Mouse (Mus musculus) liver, embryonic 16.5 days (tissue): ENCODE data around the gene Prss38. TPM values are rescaled to one million over a fixed set of nuclear protein-coding genes. Genes with fewer than 3 reads are reported as not detected.
"Not testable (repeated sequence)": the region's sequence is repeated elsewhere in the genome, so short reads cannot be mapped to it uniquely, and the experiment has no call there.

ENCODE experiments used
- ATAC-seq: fragments of 200-750 bp; cut with Nextera tagmentation; 2 replicates; pipeline ENCODE4 v1.8.0; 2017; ENCODE audit warnings: low read depth, mild to moderate bottlenecking, moderate number of reproducible peaks, moderate library complexity
- H3K27ac ChIP-seq: fragments of 300-500 bp; sonication (generic); 2 replicates; pipeline ENCODE4 v1.5.1; 2014; ENCODE audit warnings: mild to moderate bottlenecking, low read length
- H3K27me3 ChIP-seq: fragments of 300-500 bp; sonication (generic); 2 replicates; pipeline ENCODE4 v1.6.1; 2014; ENCODE audit warnings: low read depth, low read length, mixed read lengths; ENCODE audit not compliant: control insufficient read depth, insufficient read depth
- H3K36me3 ChIP-seq: fragments of 300-500 bp; sonication (generic); 2 replicates; pipeline ENCODE4 v1.6.1; 2014; ENCODE audit warnings: mild to moderate bottlenecking; ENCODE audit not compliant: control insufficient read depth, insufficient read depth
- H3K4me1 ChIP-seq: fragments of 300-500 bp; sonication (generic); 2 replicates; pipeline ENCODE4 v1.6.1; 2014; ENCODE audit warnings: low read depth, low read length, mixed read lengths; ENCODE audit not compliant: control insufficient read depth
- H3K4me2 ChIP-seq: fragments of 300-500 bp; sonication (generic); 2 replicates; pipeline ENCODE4 v1.6.1; 2014; ENCODE audit warnings: low read depth, low read length, mixed read lengths
- H3K4me3 ChIP-seq: fragments of 300-500 bp; sonication (generic); 2 replicates; pipeline ENCODE4 v1.5.1; 2014; ENCODE audit warnings: low read depth, mild to moderate bottlenecking, low read length
- H3K9ac ChIP-seq: fragments of 300-500 bp; sonication (generic); 2 replicates; pipeline ENCODE4 v1.6.1; 2014; ENCODE audit warnings: low read depth, low read length
- H3K9me3 ChIP-seq: fragments of 300-500 bp; sonication (generic); replicated peaks from 2 replicates; pipeline ENCODE4 v1.6.1; 2016; ENCODE audit warnings: low read length; ENCODE audit not compliant: control insufficient read depth
- WGBS: fragments of 180-500 bp; shearing (Covaris S2); extraction: QIAGEN DNeasy Blood & Tissue Kit; methylation state at CpG from one replicate; pipeline ENCODE4 v1.1.7; 2014; ENCODE audit not compliant: insufficient replicate concordance; 5-methylcytosine and 5-hydroxymethylcytosine counted together
- polyA plus RNA-seq: library from polyadenylated mRNA; unstranded; fragments of >200 nt; fragmentation: Nextera tagmentation; extraction: Ambion mirVana; gene quantifications from 2 replicates; pipeline ENCODE4 v1.2.1, GENCODE M21; 2015

Prss38 gene
- polyA plus RNA-seq, 1 experiment from 2014 or later, result not detected

DNA sequence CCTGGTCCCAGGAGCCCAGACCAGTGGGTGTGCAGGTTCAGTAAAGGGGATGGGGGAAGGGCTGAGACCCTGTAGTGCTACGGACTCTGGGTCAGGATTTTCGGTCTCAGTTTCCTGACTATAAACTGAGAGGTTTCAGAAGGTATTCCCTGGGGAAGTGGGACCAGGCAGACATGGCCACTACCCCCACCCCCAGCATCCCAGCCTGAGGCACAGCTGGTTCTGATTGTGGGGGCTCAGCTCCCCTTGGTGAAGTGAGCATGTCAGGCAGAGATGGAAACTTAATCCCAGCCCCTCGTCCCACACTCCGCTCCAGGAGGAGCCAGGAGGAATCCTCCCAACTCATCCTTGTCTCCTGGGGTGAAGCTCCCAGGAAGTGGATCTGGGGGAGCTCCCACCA is 12.0 kb upstream of the Prss38 start:
- no peak overlapping the region for H3K4me2 ChIP-seq
- WGBS, result 63% methylated on average over 4 of the region's 4 CpGs
- no peaks in the 10 kb centered on the region for H3K36me3 ChIP-seq
- H3K4me1 ChIP-seq, result no peaks in the 10 kb centered on the region
- no peak for ATAC-seq
- H3K4me3 ChIP-seq, result no peak overlapping the region
- no peaks in the 10 kb centered on the region for H3K27me3 ChIP-seq
- H3K9ac ChIP-seq, result no peak overlapping the region
- H3K27ac ChIP-seq, result no peak overlapping the region
- no peaks in the 10 kb centered on the region for H3K9me3 ChIP-seq

GRCm38 (mm10) chr11:59385123-59385522 is 9.7 kb upstream of the Prss38 start:
- H3K4me3 ChIP-seq, result no peak overlapping the region
- ATAC-seq, result no peak
- H3K4me2 ChIP-seq, result no peak overlapping the region
- no peak overlapping the region for H3K9ac ChIP-seq
- 32% methylated on average over 8 of the region's 8 CpGs for WGBS
- no peaks in the 10 kb centered on the region for H3K27me3 ChIP-seq
- H3K4me1 ChIP-seq, result no peaks in the 10 kb centered on the region
- H3K9me3 ChIP-seq, result no peaks in the 10 kb centered on the region
- no peak overlapping the region for H3K27ac ChIP-seq
- H3K36me3 ChIP-seq, result no peaks in the 10 kb centered on the region

- Histone ChIP-seq H3K27ac (no peak overlapping the region), H3K36me3 (no peaks in the 10 kb centered on the region), H3K4me2 (no peak overlapping the region), H3K4me1 (no peaks in the 10 kb centered on the region), H3K4me3 (no peak overlapping the region), H3K27me3 (no peaks in the 10 kb centered on the region), H3K9ac (no peak overlapping the region), H3K9me3 (no peaks in the 10 kb centered on the region)
- WGBS, result 24% methylated on average over 7 of the region's 7 CpGs
- no peak for ATAC-seq
These were observed 9.0 kb upstream of the Prss38 start for GRCm38 (mm10) chr11:59384441-59384959.

- Histone ChIP-seq H3K4me1 (no peaks in the 10 kb centered on the region), H3K4me3 (no peak overlapping the region), H3K9me3 (no peaks in the 10 kb centered on the region), H3K27me3 (no peaks in the 10 kb centered on the region), H3K9ac (no peak overlapping the region), H3K4me2 (no peak overlapping the region), H3K36me3 (no peaks in the 10 kb centered on the region), H3K27ac (no peak overlapping the region)
- ATAC-seq, result no peak
These were observed 4.1 kb upstream of the Prss38 start for GRCm38 (mm10) chr11:59379547-59379946.

DNA sequence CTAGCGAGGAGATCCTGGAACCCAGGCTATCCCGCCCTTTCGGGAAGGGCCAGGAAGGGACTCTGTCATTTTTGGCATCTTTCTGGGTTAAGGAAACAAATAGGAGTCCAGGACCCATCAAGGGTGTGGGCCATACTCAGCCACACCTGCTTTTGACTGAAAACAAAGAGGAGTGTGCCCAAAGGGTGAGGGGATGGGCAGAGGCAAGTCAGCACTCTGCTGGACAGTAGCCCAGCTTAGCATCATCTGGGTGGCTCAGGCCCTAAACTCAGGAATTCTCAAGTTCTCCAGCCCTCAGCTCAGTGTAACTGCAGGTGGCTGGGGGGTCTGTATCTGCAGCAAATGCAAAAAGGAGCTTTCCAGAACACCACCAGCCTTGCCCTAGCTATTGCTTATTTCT is 2.5 kb upstream of the Prss38 start:
- 59% methylated on average over 3 of the region's 3 CpGs for WGBS
- no peak for ATAC-seq
- Histone ChIP-seq H3K27me3 (no peaks in the 10 kb centered on the region), H3K36me3 (no peaks in the 10 kb centered on the region), H3K9me3 (no peaks in the 10 kb centered on the region), H3K9ac (no peak overlapping the region), H3K4me2 (no peak overlapping the region), H3K4me1 (no peaks in the 10 kb centered on the region), H3K27ac (no peak overlapping the region), H3K4me3 (no peak overlapping the region)

GRCm38 (mm10) chr11:59369848-59370247 is 5.6 kb downstream of the Prss38 start:
- H3K9me3 ChIP-seq, result no peaks in the 10 kb centered on the region
- H3K27ac ChIP-seq, result no peak overlapping the region
- no peak overlapping the region for H3K4me3 ChIP-seq
- no peaks in the 10 kb centered on the region for H3K36me3 ChIP-seq
- H3K27me3 ChIP-seq, result no peaks in the 10 kb centered on the region
- 49% methylated on average over 11 of the region's 11 CpGs for WGBS
- H3K4me2 ChIP-seq, result no peak overlapping the region
- H3K4me1 ChIP-seq, result no peaks in the 10 kb centered on the region
- no peak for ATAC-seq
- H3K9ac ChIP-seq, result no peak overlapping the region

DNA sequence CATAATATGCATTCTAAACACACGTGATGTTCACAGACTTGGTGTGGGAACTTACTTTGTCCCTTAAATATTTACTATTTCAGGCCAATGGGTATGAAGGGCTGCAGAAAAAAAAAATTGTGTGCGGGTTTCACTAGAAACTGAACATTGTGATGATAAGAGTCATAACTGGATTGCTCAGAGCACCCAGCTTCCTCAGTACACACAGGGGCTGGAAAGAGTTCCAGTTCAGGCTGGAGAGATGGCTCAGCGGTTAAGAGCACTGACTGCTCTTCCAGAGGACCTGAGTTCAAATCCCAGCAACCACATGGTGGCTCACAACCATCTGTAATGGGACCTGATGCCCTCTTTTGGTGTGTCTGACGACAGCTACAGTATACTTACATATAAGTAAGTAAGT is 7.5 kb downstream of the Prss38 start:
- H3K4me1 ChIP-seq, H3K9me3 ChIP-seq, H3K27me3 ChIP-seq, H3K27ac ChIP-seq, H3K4me3 ChIP-seq, H3K9ac ChIP-seq, H3K4me2 ChIP-seq, H3K36me3 ChIP-seq, ATAC-seq: not testable (repeated sequence)
- WGBS, result 54% methylated on average over 4 of the region's 4 CpGs

DNA sequence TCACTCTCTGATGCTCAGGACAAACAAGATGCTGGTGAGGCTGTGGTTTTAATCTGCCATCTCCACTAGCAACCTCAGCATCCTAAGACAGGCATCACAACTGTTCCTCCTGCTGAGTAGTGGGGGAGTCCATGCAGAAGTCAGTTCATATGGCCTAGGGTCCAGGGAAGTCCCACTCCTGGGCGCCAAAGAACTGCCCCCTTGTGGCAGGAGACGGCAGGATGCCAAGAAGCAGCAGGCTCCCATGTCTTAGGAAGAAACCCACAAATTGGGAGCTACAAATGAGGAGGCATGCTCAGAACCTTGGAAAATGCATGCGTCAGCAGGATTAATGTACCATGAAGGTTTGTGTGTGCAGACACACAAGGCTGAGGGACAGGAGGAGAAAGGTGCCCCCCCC is 8.8 kb downstream of the Prss38 start:
- no peak overlapping the region for H3K27ac ChIP-seq
- H3K4me2 ChIP-seq, result no peak overlapping the region
- H3K27me3 ChIP-seq, result no peaks in the 10 kb centered on the region
- H3K4me1 ChIP-seq, result no peaks in the 10 kb centered on the region
- ATAC-seq, result no peak
- no peak overlapping the region for H3K4me3 ChIP-seq
- no peaks in the 10 kb centered on the region for H3K9me3 ChIP-seq
- no peak overlapping the region for H3K9ac ChIP-seq
- no peaks in the 10 kb centered on the region for H3K36me3 ChIP-seq
- 37% methylated on average over 3 of the region's 3 CpGs for WGBS

DNA sequence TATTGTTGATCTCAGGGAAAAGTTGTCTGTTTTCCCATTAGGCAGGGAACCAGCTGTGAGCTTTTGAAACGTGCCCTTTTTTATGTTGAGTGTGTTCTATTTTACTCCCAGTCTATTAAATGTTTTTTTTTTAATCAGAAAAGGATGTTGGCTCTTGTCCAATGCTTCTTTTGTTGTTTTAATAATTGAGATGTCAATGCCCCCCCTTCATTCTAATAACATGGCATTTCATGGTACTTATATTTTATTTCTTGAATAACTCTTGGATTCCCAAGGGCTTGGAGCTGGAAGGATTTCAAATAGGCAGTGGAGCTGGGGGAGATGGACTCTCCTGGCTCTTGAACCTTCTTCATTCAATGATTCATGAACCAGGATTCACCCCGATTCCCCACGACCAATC is 9.4 kb downstream of the Prss38 start:
- no peak for ATAC-seq
- WGBS, result 53% methylated on average over 3 of the region's 3 CpGs
- Histone ChIP-seq H3K4me2 (no peak overlapping the region), H3K27ac (no peak overlapping the region), H3K4me1 (no peaks in the 10 kb centered on the region), H3K4me3 (no peak overlapping the region), H3K27me3 (no peaks in the 10 kb centered on the region), H3K36me3 (no peaks in the 10 kb centered on the region), H3K9ac (no peak overlapping the region), H3K9me3 (no peaks in the 10 kb centered on the region)

DNA sequence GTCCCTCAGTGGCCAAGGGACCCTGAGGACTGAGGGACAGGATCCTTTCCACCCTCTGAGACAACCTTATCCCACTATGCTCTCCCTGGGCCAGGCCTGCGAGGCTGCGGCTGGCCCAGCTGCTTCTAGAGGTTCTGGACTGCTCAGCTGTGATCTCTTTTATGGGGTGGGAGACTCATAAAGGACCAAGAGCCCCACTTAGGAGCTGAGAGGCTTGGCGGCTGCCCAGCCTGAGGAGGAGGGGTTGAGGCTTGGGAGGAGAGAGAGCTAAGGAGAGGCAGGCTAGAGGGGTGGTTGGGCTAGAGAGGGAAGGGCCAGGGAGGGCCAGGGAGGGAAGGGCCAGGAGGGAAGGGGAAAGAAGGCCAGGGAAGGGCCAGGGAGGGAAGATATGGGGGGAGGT is 11.0 kb downstream of the Prss38 start:
- H3K27ac ChIP-seq, result no peak overlapping the region

More for the DNA sequence above, 11.0 kb downstream of the Prss38 start:
- no peak overlapping the region for H3K9ac ChIP-seq
- WGBS, result 52% methylated on average over 3 of the region's 3 CpGs
- no peaks in the 10 kb centered on the region for H3K4me1 ChIP-seq
- H3K36me3 ChIP-seq, result no peaks in the 10 kb centered on the region
- no peak for ATAC-seq
- no peaks in the 10 kb centered on the region for H3K27me3 ChIP-seq
- no peak overlapping the region for H3K4me3 ChIP-seq
- H3K4me2 ChIP-seq, result no peak overlapping the region
- no peaks in the 10 kb centered on the region for H3K9me3 ChIP-seq
